Mouse (Mus musculus) neural tube, embryonic 11.5 days (tissue): ENCODE measurements around the gene Tmc6. TPM values are rescaled to one million over a fixed set of nuclear protein-coding genes. Genes with fewer than 3 reads are reported as not detected.
A peak's percentile ranks its signal among the peaks of the same experiment; 100 is the strongest.

Experiments
- ATAC-seq: fragments of 200-750 bp; cut with Nextera tagmentation; 2 replicates; pipeline ENCODE4 v1.8.0; 2017; ENCODE audit warnings: moderate number of reproducible peaks, mild to moderate bottlenecking, moderate TSS enrichment, moderate library complexity; ENCODE audit not compliant: insufficient read depth, low FRiP score, low TSS enrichment
- DNase-seq: peaks from one replicate; pipeline ENCODE4 v3.0.0-alpha.2; 2015; ENCODE audit warnings: low spot score
- H3K27ac ChIP-seq: fragments of 300-500 bp; sonication (generic); 2 replicates; pipeline ENCODE4 v1.5.1; 2014; ENCODE audit warnings: low read depth, mild to moderate bottlenecking, low read length
- H3K27me3 ChIP-seq: fragments of 300-500 bp; sonication (generic); 2 replicates; pipeline ENCODE4 v1.6.1; 2014; ENCODE audit warnings: mild to moderate bottlenecking, low read length, mixed read lengths; ENCODE audit not compliant: control insufficient read depth, insufficient read depth
- H3K36me3 ChIP-seq: fragments of 300-500 bp; sonication (generic); 2 replicates; pipeline ENCODE4 v1.6.1; 2014; ENCODE audit warnings: mild to moderate bottlenecking, low read length, moderate library complexity, mixed read lengths; ENCODE audit not compliant: control insufficient read depth, insufficient read depth
- H3K4me1 ChIP-seq: fragments of 300-500 bp; sonication (generic); 2 replicates; pipeline ENCODE4 v1.6.1; 2014; ENCODE audit warnings: low read length, mixed read lengths; ENCODE audit not compliant: control insufficient read depth, insufficient read depth
- H3K4me2 ChIP-seq: fragments of 300-500 bp; sonication (generic); 2 replicates; pipeline ENCODE4 v1.6.1; 2014; ENCODE audit warnings: low read depth, mild to moderate bottlenecking, moderate library complexity
- H3K4me3 ChIP-seq: fragments of 300-500 bp; sonication (generic); 2 replicates; pipeline ENCODE4 v1.5.1; 2014; ENCODE audit warnings: low read depth, low read length
- H3K9ac ChIP-seq: fragments of 300-500 bp; sonication (generic); 2 replicates; pipeline ENCODE4 v1.6.1; 2014; ENCODE audit warnings: mild to moderate bottlenecking, low read length
- H3K9me3 ChIP-seq: fragments of 300-500 bp; sonication (generic); 2 replicates; pipeline ENCODE4 v1.6.1; 2016; ENCODE audit warnings: low read length; ENCODE audit not compliant: control insufficient read depth
- WGBS: fragments of 180-500 bp; shearing (Covaris S2); extraction: QIAGEN DNeasy Blood & Tissue Kit; methylation state at CpG from one replicate; pipeline ENCODE4 v1.1.7; 2014; 5-methylcytosine and 5-hydroxymethylcytosine counted together
- polyA plus RNA-seq: library from polyadenylated mRNA; unstranded; fragments of >200 nt; fragmentation: Nextera tagmentation; extraction: Ambion mirVana; gene quantifications from 2 replicates; pipeline ENCODE4 v1.2.1, GENCODE M21; 2014

Gene Tmc6
- polyA plus RNA-seq, 1 experiment from 2014 or later: 14.1 TPM

DNA sequence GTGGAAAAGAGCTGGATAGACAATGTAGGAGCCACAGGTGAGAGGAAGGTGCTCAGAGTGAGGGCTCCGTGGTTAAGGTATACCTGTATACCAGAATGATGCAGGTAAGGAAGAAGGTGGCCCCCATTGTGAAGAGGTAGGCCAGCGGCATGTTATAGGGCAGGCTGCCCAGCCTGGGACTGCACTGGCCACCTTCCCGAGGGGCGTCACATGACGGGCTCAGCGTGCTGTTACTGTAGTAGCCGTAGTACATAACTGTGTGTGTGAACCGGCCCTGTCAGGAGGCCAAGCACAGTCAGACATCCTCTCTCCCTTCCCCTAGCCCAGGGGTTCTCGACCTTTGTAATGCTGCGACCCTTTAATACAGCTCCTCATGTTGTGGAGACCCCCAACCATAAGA is 7.1 kb downstream of the Tmc6 start:
- Histone ChIP-seq H3K4me1 (peaks cover 13% of the 10 kb centered on the region), H3K9ac (no peak overlapping the region), H3K36me3 (no peaks in the 10 kb centered on the region; the same call in 1 of the 2 replicates), H3K27ac (no peak overlapping the region), H3K4me3 (no peak overlapping the region), H3K9me3 (no peaks in the 10 kb centered on the region), H3K4me2 (no peak overlapping the region), H3K27me3 (no peaks in the 10 kb centered on the region)
- ATAC-seq: no peak
- no peak for DNase-seq
- WGBS: 93% methylated on average over 10 of the region's 10 CpGs

- no peaks in the 10 kb centered on the region for H3K27me3 ChIP-seq
- no peak for DNase-seq
- no peak overlapping the region for H3K27ac ChIP-seq
- no peaks in the 10 kb centered on the region; the same call in 1 of the 2 replicates for H3K36me3 ChIP-seq
- H3K4me2 ChIP-seq: no peak overlapping the region
- WGBS: 93% methylated on average over 7 of the region's 7 CpGs
- no peaks in the 10 kb centered on the region for H3K9me3 ChIP-seq
- H3K4me3 ChIP-seq: no peak overlapping the region
- no peak overlapping the region for H3K9ac ChIP-seq
- ATAC-seq: no peak
- H3K4me1 ChIP-seq: no peaks in the 10 kb centered on the region; the same call in 1 of the 2 replicates
Measured at GRCm38 (mm10) chr11:117772352-117772751, 9.6 kb downstream of the Tmc6 start.

DNA sequence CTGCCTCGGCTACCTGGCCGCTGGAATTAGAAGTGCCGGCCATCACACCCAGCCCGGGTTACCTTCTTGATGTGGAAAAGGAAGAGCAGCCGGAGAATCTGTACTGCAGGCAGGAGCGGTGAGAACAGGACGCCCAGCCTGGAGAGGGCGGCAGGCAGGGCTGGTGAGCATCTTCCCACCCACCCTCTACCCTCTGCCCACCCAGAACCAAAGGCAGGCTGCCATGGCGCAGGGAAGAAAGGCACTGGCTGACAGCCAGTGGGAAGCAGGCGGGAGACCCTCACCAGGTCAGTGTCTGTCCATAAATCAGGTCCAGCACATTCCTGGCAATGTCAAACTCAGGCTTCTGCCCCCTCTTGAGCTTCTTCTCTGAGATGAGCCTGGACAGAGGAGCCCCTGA is 11.6 kb downstream of the Tmc6 start:
- Histone ChIP-seq H3K9me3 (no peaks in the 10 kb centered on the region), H3K27ac (no peak overlapping the region), H3K27me3 (no peaks in the 10 kb centered on the region), H3K4me2 (no peak overlapping the region), H3K4me3 (no peak overlapping the region), H3K9ac (no peak overlapping the region), H3K4me1 (no peaks in the 10 kb centered on the region; the same call in 1 of the 2 replicates), H3K36me3 (no peaks in the 10 kb centered on the region; the same call in 1 of the 2 replicates)
- 88% methylated on average over 10 of the region's 10 CpGs for WGBS
- DNase-seq: no peak
- no peak for ATAC-seq

DNA sequence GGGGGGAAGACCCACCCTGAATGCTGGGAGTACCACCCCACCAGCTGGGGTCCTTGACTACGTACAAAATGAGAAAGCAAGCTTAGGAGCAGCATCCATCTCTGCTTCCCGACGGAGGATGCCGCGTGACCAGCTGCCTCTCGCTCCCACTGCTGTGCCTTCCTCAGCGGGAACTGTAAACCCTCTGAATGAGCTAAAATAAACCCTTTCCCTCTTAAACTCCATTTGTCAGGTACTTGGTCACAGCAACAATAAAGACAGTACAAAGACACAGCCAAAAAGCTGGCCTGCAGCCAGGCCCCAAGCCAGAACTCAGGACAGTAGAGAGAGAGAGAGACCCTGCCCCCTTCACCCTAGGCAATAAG is 12.3 kb downstream of the Tmc6 start:
- WGBS: 76% methylated on average over 7 of the region's 7 CpGs
- Histone ChIP-seq H3K36me3 (no peaks in the 10 kb centered on the region; the same call in 1 of the 2 replicates), H3K4me3 (no peak overlapping the region), H3K4me1 (no peaks in the 10 kb centered on the region; the same call in 1 of the 2 replicates), H3K27me3 (no peaks in the 10 kb centered on the region), H3K9me3 (no peaks in the 10 kb centered on the region), H3K9ac (no peak overlapping the region), H3K27ac (no peak overlapping the region), H3K4me2 (no peak overlapping the region)
- peak; percentile 27 for DNase-seq
- no peak for ATAC-seq

DNA sequence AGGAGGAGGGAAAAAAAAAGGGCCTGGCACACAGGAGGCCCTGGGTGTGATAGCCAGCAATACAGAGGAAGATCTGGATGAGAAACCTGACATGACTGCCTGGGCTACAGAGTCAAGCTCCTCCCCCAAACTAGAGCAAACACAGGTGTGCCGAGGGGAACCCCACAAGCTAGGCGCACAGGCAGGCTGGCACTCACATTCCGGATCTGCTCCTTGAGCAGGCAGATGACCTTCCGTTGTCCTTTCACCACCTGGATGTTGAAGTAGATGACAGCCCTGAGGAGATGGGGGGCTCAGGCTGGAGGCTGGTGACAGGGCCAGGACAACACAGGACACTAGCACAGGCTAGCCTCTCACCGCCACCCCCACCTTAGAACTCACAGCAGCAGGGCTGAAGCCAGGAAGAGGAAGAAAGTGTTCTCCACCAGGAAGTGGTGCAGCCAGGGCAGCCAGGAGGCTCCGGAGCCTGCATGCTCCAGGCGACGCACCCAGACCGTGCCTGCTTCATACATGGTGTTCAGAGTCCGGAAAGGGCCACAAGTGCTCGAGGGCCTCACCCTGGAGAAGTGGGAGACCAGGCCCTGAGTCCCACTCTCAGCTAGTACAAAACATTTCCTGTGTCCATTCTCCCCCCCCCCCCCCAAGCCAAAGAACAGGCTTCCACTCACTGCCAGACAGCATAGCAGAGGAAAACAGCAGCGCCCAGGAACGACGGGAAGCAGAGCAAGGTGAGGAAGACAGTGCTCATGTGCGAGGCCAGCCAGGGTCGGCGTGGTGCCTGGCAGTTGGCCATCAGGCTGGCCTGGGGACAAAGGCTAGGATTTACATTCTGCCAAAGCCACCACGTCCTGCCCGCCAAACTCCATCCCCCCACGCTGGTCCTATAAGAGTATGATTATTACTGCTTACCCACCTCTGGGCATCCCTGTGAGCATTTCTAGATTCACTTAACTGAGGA is 13.0 kb downstream of the Tmc6 start:
- no peak for ATAC-seq
- DNase-seq: no peak
- H3K36me3 ChIP-seq: peaks cover 3% of the 10 kb centered on the region
- H3K4me2 ChIP-seq: no peak overlapping the region
- H3K4me1 ChIP-seq: no peaks in the 10 kb centered on the region; the same call in 1 of the 2 replicates
- no peak overlapping the region for H3K4me3 ChIP-seq
- 88% methylated on average over 20 of the region's 20 CpGs for WGBS
- H3K27ac ChIP-seq: no peak overlapping the region
- H3K9me3 ChIP-seq: no peaks in the 10 kb centered on the region
- no peak overlapping the region for H3K9ac ChIP-seq
- no peaks in the 10 kb centered on the region for H3K27me3 ChIP-seq

GRCm38 (mm10) chr11:117766275-117766674 is 15.7 kb downstream of the Tmc6 start:
- no peak overlapping the region for H3K9ac ChIP-seq
- ATAC-seq (no peak), DNase-seq (no peak)
- WGBS: 88% methylated on average over 3 of the region's 3 CpGs
- H3K9me3 ChIP-seq: no peaks in the 10 kb centered on the region
- H3K4me2 ChIP-seq: no peak overlapping the region
- no peaks in the 10 kb centered on the region; the same call in 1 of the 2 replicates for H3K4me1 ChIP-seq
- no peak overlapping the region for H3K27ac ChIP-seq
- peaks cover 9% of the 10 kb centered on the region for H3K36me3 ChIP-seq
- no peak overlapping the region for H3K4me3 ChIP-seq
- H3K27me3 ChIP-seq: no peaks in the 10 kb centered on the region

DNA sequence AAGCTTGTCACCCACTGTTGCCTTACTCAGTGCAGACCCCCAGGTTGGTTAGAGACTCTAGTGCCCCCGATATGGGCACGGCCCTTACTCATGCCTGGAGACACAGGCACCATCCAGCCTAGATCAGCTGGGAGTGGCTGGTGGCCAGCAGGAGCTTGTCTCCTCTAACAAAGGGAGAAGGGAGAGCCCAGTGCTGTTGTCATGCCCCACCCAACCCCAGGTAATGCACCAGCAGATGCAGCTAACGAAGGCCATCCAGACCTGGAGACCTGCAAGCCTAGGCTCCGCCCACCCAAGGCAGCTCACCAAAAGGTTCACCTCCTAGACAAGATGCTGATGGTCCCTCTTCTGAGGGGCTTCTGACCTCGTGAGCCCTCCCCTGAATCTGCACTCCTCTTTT is 16.6 kb downstream of the Tmc6 start:
- Histone ChIP-seq H3K4me2 (no peak overlapping the region), H3K4me3 (no peak overlapping the region), H3K27me3 (no peaks in the 10 kb centered on the region), H3K9me3 (no peaks in the 10 kb centered on the region), H3K36me3 (peaks cover 13% of the 10 kb centered on the region), H3K27ac (no peak overlapping the region), H3K4me1 (no peaks in the 10 kb centered on the region; the same call in 1 of the 2 replicates), H3K9ac (no peak overlapping the region)
- no peak for DNase-seq
- ATAC-seq: no peak
- WGBS: 88% methylated on average over 5 of the region's 5 CpGs

DNA sequence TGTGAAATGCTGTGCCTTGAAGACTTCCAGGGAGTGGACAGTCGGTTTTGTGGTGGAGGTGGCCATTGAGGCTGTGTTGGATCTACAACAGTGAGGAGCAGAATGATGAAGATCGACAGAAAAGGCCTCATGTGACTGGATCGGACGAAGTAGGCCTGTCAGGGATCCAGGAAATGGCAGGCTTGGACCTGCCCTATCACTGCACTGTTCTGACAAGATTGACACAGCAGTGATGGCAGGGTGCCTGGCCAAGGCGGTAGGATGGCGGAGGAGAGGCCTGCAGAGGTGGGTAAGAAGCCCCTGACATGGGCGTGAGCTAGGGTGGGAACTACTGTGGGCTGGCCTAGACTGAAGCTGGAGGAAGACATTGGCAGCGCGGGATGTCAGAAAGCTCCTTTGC is 17.7 kb downstream of the Tmc6 start:
- Histone ChIP-seq H3K4me3 (no peak overlapping the region), H3K27ac (no peak overlapping the region), H3K9ac (no peak overlapping the region), H3K9me3 (no peaks in the 10 kb centered on the region), H3K4me1 (no peaks in the 10 kb centered on the region; the same call in 1 of the 2 replicates), H3K36me3 (peaks cover 19% of the 10 kb centered on the region), H3K27me3 (no peaks in the 10 kb centered on the region), H3K4me2 (no peak overlapping the region)
- WGBS: 90% methylated on average over 9 of the region's 9 CpGs
- DNase-seq: no peak
- ATAC-seq: no peak

DNA sequence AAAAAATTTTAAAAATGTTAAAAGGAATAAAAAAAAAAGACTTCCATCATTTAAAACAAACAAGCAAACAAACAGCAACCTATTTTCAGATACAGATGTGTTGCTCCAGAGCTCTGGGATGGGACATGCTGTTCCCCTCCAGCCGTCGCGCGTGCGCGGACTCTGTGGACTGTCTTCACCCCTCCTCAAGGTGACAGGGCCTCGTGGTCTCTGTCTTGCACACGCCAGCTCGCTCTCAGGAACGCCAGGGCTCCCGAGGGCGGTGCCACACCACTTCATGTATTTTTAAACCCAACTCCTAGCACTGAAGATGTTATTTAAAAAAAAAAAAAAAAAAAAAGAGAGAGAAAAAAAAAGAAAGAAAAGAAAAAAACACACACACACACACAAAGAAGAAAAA is 19.8 kb downstream of the Tmc6 start:
- Histone ChIP-seq H3K9me3 (no peaks in the 10 kb centered on the region), H3K4me1 (no peaks in the 10 kb centered on the region), H3K9ac (no peak overlapping the region), H3K36me3 (peaks cover 29% of the 10 kb centered on the region), H3K4me3 (no peak overlapping the region), H3K4me2 (no peak overlapping the region), H3K27me3 (no peaks in the 10 kb centered on the region), H3K27ac (no peak overlapping the region)
- DNase-seq (no peak), ATAC-seq (no peak)
- 92% methylated on average over 12 of the region's 12 CpGs for WGBS
